Mouse (Mus musculus) MEL (cell line): ENCODE measurements at regions not wholly inside any gene's neighbourhood (a gene's known extent, or its start where the extent isn't known, plus 50 kb on each side); places are given as distances from the start of the nearest gene placed in this dataset.

Experiments used
- CTCF ChIP-seq, 3 experiments: IDR thresholded peaks in 2 of 3; conservative IDR thresholded peaks in 1 of 3; 2 replicates each; pipeline ENCODE4 v1.5.1; 2011 to 2012; ENCODE audit warnings: low read length in 3 of 3, low read depth in 2 of 3, mild to moderate bottlenecking in 2 of 3, improper control_type of control experiment in 1 of 3, inconsistent platforms in 1 of 3, mixed read lengths in 1 of 3, moderate library complexity in 1 of 3; ENCODE audit not compliant: control insufficient read depth in 1 of 3, insufficient read depth in 1 of 3, poor library complexity in 1 of 3, severe bottlenecking in 1 of 3
- EP300 ChIP-seq, 2 experiments: IDR thresholded peaks; 2 replicates each; pipeline ENCODE4 v1.6.1; 2011; ENCODE audit warnings: improper control_type of control experiment in 2 of 2, low read length in 2 of 2, low read depth in 1 of 2, mild to moderate bottlenecking in 1 of 2
- GATA1 ChIP-seq: IDR thresholded peaks from 2 replicates; pipeline ENCODE4 v1.6.1; 2011; ENCODE audit warnings: low read depth, low read length, improper control_type of control experiment
- MAZ ChIP-seq: IDR thresholded peaks from 2 replicates; pipeline ENCODE4 v1.6.1; 2012; ENCODE audit warnings: low read depth, mild to moderate bottlenecking, inconsistent platforms, low read length, improper control_type of control experiment
- POLR2A ChIP-seq, 2 experiments: IDR thresholded peaks; 2 replicates each; pipeline ENCODE4 v1.6.1; 2011 to 2012; ENCODE audit warnings: low read length in 2 of 2, mild to moderate bottlenecking in 2 of 2, control low read depth in 1 of 2, improper control_type of control experiment in 1 of 2, low read depth in 1 of 2, moderate library complexity in 1 of 2; ENCODE audit not compliant: control insufficient read depth in 1 of 2, insufficient read depth in 1 of 2, poor library complexity in 1 of 2
- POLR2AphosphoS5 ChIP-seq: IDR thresholded peaks from 2 replicates; pipeline ENCODE4 v1.6.1; 2012; ENCODE audit warnings: low read depth, borderline replicate concordance, mild to moderate bottlenecking, inconsistent platforms, low read length, moderate library complexity, mixed read lengths
- SMC3 ChIP-seq: IDR thresholded peaks from 2 replicates; pipeline ENCODE4 v1.6.1; 2011; ENCODE audit warnings: low read depth, low read length, improper control_type of control experiment
- TAL1 ChIP-seq: IDR thresholded peaks from 2 replicates; pipeline ENCODE4 v1.6.1; 2012; ENCODE audit warnings: mild to moderate bottlenecking, inconsistent platforms, low read length, moderate library complexity, mixed read lengths
- TBP ChIP-seq: IDR thresholded peaks from 2 replicates; pipeline ENCODE4 v1.8.0; 2011; ENCODE audit warnings: low read depth, low read length, improper control_type of control experiment
- USF2 ChIP-seq, 2 experiments: IDR thresholded peaks; 2 replicates each; pipeline ENCODE4 v1.6.1; 2011 to 2012; ENCODE audit warnings: improper control_type of control experiment in 2 of 2, low read length in 2 of 2, borderline replicate concordance in 1 of 2, inconsistent platforms in 1 of 2, low read depth in 1 of 2, mild to moderate bottlenecking in 1 of 2; ENCODE audit not compliant: insufficient read depth in 1 of 2
- ZC3H11A ChIP-seq: IDR thresholded peaks from 2 replicates; pipeline ENCODE4 v1.6.1; 2012; ENCODE audit warnings: low read depth, mild to moderate bottlenecking, inconsistent platforms, low read length, improper control_type of control experiment
- ZKSCAN1 ChIP-seq: IDR thresholded peaks from 2 replicates; pipeline ENCODE4 v1.6.1; 2012; ENCODE audit warnings: low read depth, mild to moderate bottlenecking, inconsistent platforms, low read length, improper control_type of control experiment, moderate library complexity
- ZMIZ1 ChIP-seq: IDR thresholded peaks from 2 replicates; pipeline ENCODE4 v1.6.1; 2012; ENCODE audit warnings: low read depth, mild to moderate bottlenecking, inconsistent platforms, low read length, improper control_type of control experiment, moderate library complexity

DNA sequence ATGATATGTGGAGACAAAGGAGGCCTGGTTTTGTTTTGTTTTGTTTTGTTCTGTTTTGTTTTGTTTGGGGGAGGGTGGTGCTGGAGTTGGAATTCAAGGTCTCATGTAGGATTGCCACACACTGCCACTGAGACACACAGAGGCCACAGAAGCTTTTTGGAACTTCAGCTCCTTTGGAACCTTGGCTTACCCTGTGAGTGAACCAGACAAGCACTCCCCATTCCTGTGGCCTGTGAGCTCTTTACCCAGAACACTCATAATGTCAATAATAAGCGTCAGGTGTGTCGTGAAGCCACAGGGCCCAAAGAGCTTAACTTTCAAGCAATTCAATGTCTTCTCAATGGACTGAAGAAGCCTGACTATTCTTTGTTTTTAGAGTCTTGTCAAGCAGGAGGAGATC is 70.2 kb upstream of the Il15 start:
- TF ChIP-seq POLR2A (IDR thresholded peaks at IDR 0.05; ENCODE audit: control insufficient read depth in 1 of 2, insufficient read depth in 1 of 2, low read depth in 1 of 2, low read length in 2 of 2, poor library complexity in 1 of 2), result no peak
- no peak for TF ChIP-seq CTCF (IDR thresholded peaks at IDR 0.05 in 2 of 3, conservative IDR thresholded peaks at IDR 0.05 in 1 of 3; ENCODE audit: control insufficient read depth in 1 of 3, insufficient read depth in 1 of 3, low read depth in 2 of 3, low read length in 3 of 3, poor library complexity in 1 of 3, severe bottlenecking in 1 of 3)
- no peak for TF ChIP-seq TBP
- TF ChIP-seq ZMIZ1, result no peak
- no peak for TF ChIP-seq ZC3H11A
- TF ChIP-seq SMC3, result no peak
- TF ChIP-seq EP300 (IDR thresholded peaks at IDR 0.05; ENCODE audit: low read depth in 1 of 2, low read length in 2 of 2), result no peak
- TF ChIP-seq POLR2AphosphoS5, result no peak
- TF ChIP-seq USF2 (IDR thresholded peaks at IDR 0.05; ENCODE audit: borderline replicate concordance in 1 of 2, insufficient read depth in 1 of 2, low read depth in 1 of 2, low read length in 2 of 2), result no peak
- no peak for TF ChIP-seq ZKSCAN1
- no peak for TF ChIP-seq MAZ
- no peak for TF ChIP-seq TAL1
- no peak for TF ChIP-seq GATA1
